Mouse (Mus musculus): ENCODE data around the gene Prkab1. TPM values are rescaled to one million over a fixed set of nuclear protein-coding genes. Genes with fewer than 3 reads are reported as not detected.

Gene Prkab1
- total RNA-seq (2021), result 10 to 100 TPM; 15.5 to 23.7 TPM

GRCm38 (mm10) chr5:116024327-116024739, at the start of gene Prkab1:
TSS of gene Prkab1 (minus strand) at chr5:116024508.
- peak; percentile 71 to 76 for DNase-seq (ENCODE audit: extremely low spot score in 1 of 2, low spot score in 1 of 2)

- DNase-seq (ENCODE audit: extremely low spot score in 1 of 2, low spot score in 1 of 2), result no peak
These were observed 45.3 kb upstream of the Prkab1 start for GRCm38 (mm10) chr5:116069618-116070017.

GRCm38 (mm10) chr5:116052826-116053225, 28.5 kb upstream of the Prkab1 start:
- no peak for DNase-seq (ENCODE audit: extremely low spot score in 1 of 2, low spot score in 1 of 2)

- no peak for DNase-seq (ENCODE audit: extremely low spot score in 1 of 2, low spot score in 1 of 2)
These were observed 27.9 kb upstream of the Prkab1 start for GRCm38 (mm10) chr5:116052171-116052570.

- DNase-seq (ENCODE audit: extremely low spot score in 1 of 2, low spot score in 1 of 2), result no peak
These were observed 25.5 kb upstream of the Prkab1 start for GRCm38 (mm10) chr5:116049821-116050220.

GRCm38 (mm10) chr5:116048321-116048720, 24.0 kb upstream of the Prkab1 start:
- no peak for DNase-seq (ENCODE audit: extremely low spot score in 1 of 2, low spot score in 1 of 2)

GRCm38 (mm10) chr5:116046246-116046645, 21.9 kb upstream of the Prkab1 start:
- DNase-seq (ENCODE audit: extremely low spot score in 1 of 2, low spot score in 1 of 2), result no peak

GRCm38 (mm10) chr5:116045581-116045980, 21.3 kb upstream of the Prkab1 start:
- DNase-seq (ENCODE audit: extremely low spot score in 1 of 2, low spot score in 1 of 2), result no peak

- no peak for DNase-seq (ENCODE audit: extremely low spot score in 1 of 2, low spot score in 1 of 2)
These were observed 17.9 kb upstream of the Prkab1 start for GRCm38 (mm10) chr5:116042241-116042640.

GRCm38 (mm10) chr5:116039706-116040105, 15.4 kb upstream of the Prkab1 start:
- DNase-seq (ENCODE audit: extremely low spot score in 1 of 2, low spot score in 1 of 2), result no peak

GRCm38 (mm10) chr5:116037731-116038130, 13.4 kb upstream of the Prkab1 start:
- DNase-seq (ENCODE audit: extremely low spot score in 1 of 2, low spot score in 1 of 2), result no peak

GRCm38 (mm10) chr5:116036465-116036864, 12.2 kb upstream of the Prkab1 start:
- no peak for DNase-seq (ENCODE audit: extremely low spot score in 1 of 2, low spot score in 1 of 2)

- peak; percentile 61 to 85 for DNase-seq (ENCODE audit: extremely low spot score in 1 of 2, low spot score in 1 of 2)
These were observed 6.9 kb upstream of the Prkab1 start for GRCm38 (mm10) chr5:116031190-116031577.

- no peak for DNase-seq (ENCODE audit: extremely low spot score in 1 of 2, low spot score in 1 of 2)
These were observed 6.4 kb upstream of the Prkab1 start for GRCm38 (mm10) chr5:116030566-116031189.

- DNase-seq (ENCODE audit: extremely low spot score in 1 of 2, low spot score in 1 of 2), result no peak
These were observed 4.8 kb upstream of the Prkab1 start for GRCm38 (mm10) chr5:116029071-116029470.

- DNase-seq (ENCODE audit: extremely low spot score in 1 of 2, low spot score in 1 of 2), result no peak
These were observed 2.3 kb upstream of the Prkab1 start for GRCm38 (mm10) chr5:116026561-116026960.

- no peak for DNase-seq (ENCODE audit: extremely low spot score in 1 of 2, low spot score in 1 of 2)
These were observed 1.8 kb upstream of the Prkab1 start for GRCm38 (mm10) chr5:116026107-116026506.

GRCm38 (mm10) chr5:116023821-116024284, 455 bp downstream of the Prkab1 start:
- DNase-seq (ENCODE audit: extremely low spot score in 1 of 2, low spot score in 1 of 2), result no peak

GRCm38 (mm10) chr5:116023251-116023661, 1.1 kb downstream of the Prkab1 start:
- peak in 1 of 2 experiments; percentile 21 for DNase-seq (ENCODE audit: extremely low spot score in 1 of 2, low spot score in 1 of 2)

- DNase-seq (ENCODE audit: extremely low spot score in 1 of 2, low spot score in 1 of 2), result no peak
These were observed 1.6 kb downstream of the Prkab1 start for GRCm38 (mm10) chr5:116022658-116023200.

GRCm38 (mm10) chr5:116022131-116022530, 2.2 kb downstream of the Prkab1 start:
- DNase-seq (ENCODE audit: extremely low spot score in 1 of 2, low spot score in 1 of 2), result no peak

- DNase-seq (ENCODE audit: extremely low spot score in 1 of 2, low spot score in 1 of 2), result no peak
These were observed 2.8 kb downstream of the Prkab1 start for GRCm38 (mm10) chr5:116021552-116021951.
